Mouse (Mus musculus): Measurements from ENCODE around the gene Rtn4rl1. TPM values are rescaled to one million over a fixed set of nuclear protein-coding genes. Genes with fewer than 3 reads are reported as not detected.

The Rtn4rl1 gene
- polyA plus RNA-seq, 1 experiment, result 23.9 TPM

GRCm38 (mm10) chr11:75229289-75229688, 35.7 kb downstream of the Rtn4rl1 start:
- DNase-seq, result peak; percentile 66 to 68

GRCm38 (mm10) chr11:75230272-75230760, 36.7 kb downstream of the Rtn4rl1 start:
- DNase-seq, result no peak
- TF ChIP-seq POLR2A (IDR thresholded peaks at IDR 0.05; ENCODE audit: borderline replicate concordance, insufficient read depth, low read length) (no peak), CTCF (IDR thresholded peaks at IDR 0.05; ENCODE audit: borderline replicate concordance, insufficient read depth, low read depth, low read length) (no peak)
- Histone ChIP-seq H3K4me1 (ENCODE audit: control insufficient read depth, insufficient read depth, low read length) (peaks cover 60% of the 10 kb centered on the region), H3K4me3 (replicated peaks; ENCODE audit: insufficient read depth, low read depth, low read length) (no peak overlapping the region), H3K27ac (ENCODE audit: insufficient read depth, low read length) (peak overlapping the region; percentile 5; the same call in 1 of the 2 replicates), H3K27me3 (ENCODE audit: control insufficient read depth, insufficient read depth, low read length) (no peaks in the 10 kb centered on the region)
- 94% methylated on average over 6 of the region's 6 CpGs for WGBS

More at GRCm38 (mm10) chr11:75229289-75229688, 35.7 kb downstream of the Rtn4rl1 start:
- WGBS, result 16% methylated on average over 6 of the region's 6 CpGs
- Histone ChIP-seq H3K27ac (ENCODE audit: insufficient read depth, low read length) (peak overlapping the region; percentile 51), H3K4me1 (ENCODE audit: control insufficient read depth, insufficient read depth, low read length) (peaks cover 49% of the 10 kb centered on the region), H3K4me3 (replicated peaks; ENCODE audit: insufficient read depth, low read depth, low read length) (no peak overlapping the region), H3K27me3 (ENCODE audit: control insufficient read depth, insufficient read depth, low read length) (no peaks in the 10 kb centered on the region)
- TF ChIP-seq POLR2A (IDR thresholded peaks at IDR 0.05; ENCODE audit: borderline replicate concordance, insufficient read depth, low read length), result no peak
- TF ChIP-seq CTCF (IDR thresholded peaks at IDR 0.05; ENCODE audit: borderline replicate concordance, insufficient read depth, low read depth, low read length), result no peak

- TF ChIP-seq CTCF (IDR thresholded peaks at IDR 0.05; ENCODE audit: borderline replicate concordance, insufficient read depth, low read depth, low read length) (peak; percentile 66), POLR2A (IDR thresholded peaks at IDR 0.05; ENCODE audit: borderline replicate concordance, insufficient read depth, low read length) (no peak)
These were observed 38.2 kb downstream of the Rtn4rl1 start for GRCm38 (mm10) chr11:75231756-75232155.

GRCm38 (mm10) chr11:75232434-75232833, 38.9 kb downstream of the Rtn4rl1 start:
- H3K4me3 ChIP-seq (replicated peaks; ENCODE audit: insufficient read depth, low read depth, low read length), result no peak overlapping the region
- H3K27ac ChIP-seq (ENCODE audit: insufficient read depth, low read length), result no peak overlapping the region
- H3K4me1 ChIP-seq (ENCODE audit: control insufficient read depth, insufficient read depth, low read length), result peaks cover 70% of the 10 kb centered on the region
- DNase-seq, result peak in 1 of 2 experiments; percentile 49
- 36% methylated on average over 4 of the region's 4 CpGs for WGBS
- H3K27me3 ChIP-seq (ENCODE audit: control insufficient read depth, insufficient read depth, low read length), result no peaks in the 10 kb centered on the region
- TF ChIP-seq CTCF (IDR thresholded peaks at IDR 0.05; ENCODE audit: borderline replicate concordance, insufficient read depth, low read depth, low read length) (no peak), POLR2A (IDR thresholded peaks at IDR 0.05; ENCODE audit: borderline replicate concordance, insufficient read depth, low read length) (no peak)

More at GRCm38 (mm10) chr11:75231756-75232155, 38.2 kb downstream of the Rtn4rl1 start:
- 11% methylated on average over 7 of the region's 7 CpGs for WGBS
- H3K4me3 ChIP-seq (replicated peaks; ENCODE audit: insufficient read depth, low read depth, low read length), result no peak overlapping the region
- no peak overlapping the region for H3K27ac ChIP-seq (ENCODE audit: insufficient read depth, low read length)
- H3K4me1 ChIP-seq (ENCODE audit: control insufficient read depth, insufficient read depth, low read length), result peaks cover 69% of the 10 kb centered on the region
- DNase-seq, result peak; percentile 75
- H3K27me3 ChIP-seq (ENCODE audit: control insufficient read depth, insufficient read depth, low read length), result no peaks in the 10 kb centered on the region

GRCm38 (mm10) chr11:75234745-75235144, 41.2 kb downstream of the Rtn4rl1 start:
- 9% methylated on average over 16 of the region's 16 CpGs for WGBS
- DNase-seq, result peak; percentile 63 to 72
- Histone ChIP-seq H3K27ac (ENCODE audit: insufficient read depth, low read length) (peak overlapping the region; percentile 46; the same call in 1 of the 2 replicates), H3K27me3 (ENCODE audit: control insufficient read depth, insufficient read depth, low read length) (no peaks in the 10 kb centered on the region), H3K4me1 (ENCODE audit: control insufficient read depth, insufficient read depth, low read length) (peaks cover 56% of the 10 kb centered on the region), H3K4me3 (replicated peaks; ENCODE audit: insufficient read depth, low read depth, low read length) (no peak overlapping the region)
- TF ChIP-seq CTCF (IDR thresholded peaks at IDR 0.05; ENCODE audit: borderline replicate concordance, insufficient read depth, low read depth, low read length), result no peak

- Histone ChIP-seq H3K4me1 (ENCODE audit: control insufficient read depth, insufficient read depth, low read length) (peaks cover 58% of the 10 kb centered on the region), H3K27ac (ENCODE audit: insufficient read depth, low read length) (peak overlapping the region; percentile 89), H3K27me3 (ENCODE audit: control insufficient read depth, insufficient read depth, low read length) (no peaks in the 10 kb centered on the region), H3K4me3 (replicated peaks; ENCODE audit: insufficient read depth, low read depth, low read length) (no peak overlapping the region)
- TF ChIP-seq POLR2A (IDR thresholded peaks at IDR 0.05; ENCODE audit: borderline replicate concordance, insufficient read depth, low read length) (no peak), CTCF (IDR thresholded peaks at IDR 0.05; ENCODE audit: borderline replicate concordance, insufficient read depth, low read depth, low read length) (no peak)
- WGBS, result 13% methylated on average over 13 of the region's 13 CpGs
- DNase-seq, result peak; percentile 92 to 97
These were observed 46.8 kb downstream of the Rtn4rl1 start for GRCm38 (mm10) chr11:75240158-75240934.

- 56% methylated on average over 9 of the region's 9 CpGs for WGBS
- Histone ChIP-seq H3K27me3 (ENCODE audit: control insufficient read depth, insufficient read depth, low read length) (no peaks in the 10 kb centered on the region), H3K4me1 (ENCODE audit: control insufficient read depth, insufficient read depth, low read length) (peaks cover 49% of the 10 kb centered on the region), H3K27ac (ENCODE audit: insufficient read depth, low read length) (no peak overlapping the region), H3K4me3 (replicated peaks; ENCODE audit: insufficient read depth, low read depth, low read length) (no peak overlapping the region)
- no peak for DNase-seq
- TF ChIP-seq POLR2A (IDR thresholded peaks at IDR 0.05; ENCODE audit: borderline replicate concordance, insufficient read depth, low read length) (no peak), CTCF (IDR thresholded peaks at IDR 0.05; ENCODE audit: borderline replicate concordance, insufficient read depth, low read depth, low read length) (no peak)
These were observed 49.2 kb downstream of the Rtn4rl1 start for GRCm38 (mm10) chr11:75242710-75243255.

Data from cerebellum, adult 2 months (tissue).